Mouse (Mus musculus) right cerebral cortex, postnatal 14 days (tissue): Measurements from ENCODE around the gene P2ry14.
"Not testable (repeated sequence)": the region's sequence is repeated elsewhere in the genome, so short reads cannot be mapped to it uniquely, and the experiment has no call there.

Experiments
- DNase-seq: peaks from one replicate; pipeline ENCODE4 v3.0.0; 2022

Gene P2ry14

DNA sequence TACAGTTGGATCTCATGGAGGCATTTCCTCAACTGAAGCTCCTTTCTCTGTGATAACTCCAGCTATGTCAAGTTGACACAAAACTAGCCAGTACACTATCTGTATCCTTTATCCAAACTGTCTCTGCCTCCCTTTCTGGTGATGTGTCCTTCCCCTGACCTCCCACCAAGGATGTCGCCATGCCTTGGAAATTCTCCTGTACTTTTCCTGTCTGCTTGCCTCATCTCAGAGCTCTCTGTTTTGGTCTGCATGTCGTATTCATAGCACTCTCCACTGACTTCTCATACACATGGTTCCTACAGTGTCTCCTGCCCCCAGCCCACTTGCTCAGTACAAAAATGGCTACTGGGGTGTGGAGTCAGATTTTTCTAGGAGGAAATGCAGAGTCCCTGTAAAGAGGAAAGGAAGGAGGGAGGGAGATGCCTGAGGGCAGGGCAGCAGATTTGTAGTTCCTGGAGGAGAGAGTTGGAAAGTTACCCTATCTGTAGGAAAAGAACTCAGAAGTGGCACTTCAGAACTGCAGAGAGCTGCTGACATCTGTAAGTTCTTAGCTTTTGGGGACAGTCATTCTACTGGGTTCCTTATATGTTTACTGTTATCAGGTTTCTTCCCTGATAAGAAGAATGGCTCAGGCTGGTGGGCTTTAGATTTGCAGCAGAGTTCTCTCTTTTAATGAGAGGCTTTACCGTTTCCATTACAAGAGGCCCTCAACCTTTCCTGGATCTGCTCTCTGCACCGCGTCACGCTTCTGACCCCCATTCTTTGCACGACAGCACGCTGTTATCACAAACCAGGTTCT, 11.7 kb downstream of the P2ry14 start:
- DNase-seq: no peak

DNA sequence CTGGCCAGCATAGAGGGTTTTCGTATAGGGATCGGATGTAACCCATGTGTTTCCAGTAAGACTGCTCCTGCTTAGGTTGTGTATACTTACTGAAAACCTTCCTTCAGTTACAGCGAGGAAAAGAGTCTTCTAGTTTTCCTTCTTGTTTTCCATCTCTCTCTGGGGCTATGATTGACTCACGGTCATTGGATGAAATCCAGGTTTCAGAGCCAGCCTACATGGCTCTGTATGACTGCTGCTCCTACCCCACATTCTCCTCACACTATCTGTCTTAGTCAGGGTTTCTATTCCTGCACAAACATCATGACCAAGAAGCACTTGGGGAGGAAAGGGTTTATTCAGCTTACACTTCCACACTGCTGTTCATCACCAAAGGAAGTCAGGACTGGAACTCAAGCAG, 12.5 kb downstream of the P2ry14 start:
- not testable (repeated sequence) for DNase-seq

DNA sequence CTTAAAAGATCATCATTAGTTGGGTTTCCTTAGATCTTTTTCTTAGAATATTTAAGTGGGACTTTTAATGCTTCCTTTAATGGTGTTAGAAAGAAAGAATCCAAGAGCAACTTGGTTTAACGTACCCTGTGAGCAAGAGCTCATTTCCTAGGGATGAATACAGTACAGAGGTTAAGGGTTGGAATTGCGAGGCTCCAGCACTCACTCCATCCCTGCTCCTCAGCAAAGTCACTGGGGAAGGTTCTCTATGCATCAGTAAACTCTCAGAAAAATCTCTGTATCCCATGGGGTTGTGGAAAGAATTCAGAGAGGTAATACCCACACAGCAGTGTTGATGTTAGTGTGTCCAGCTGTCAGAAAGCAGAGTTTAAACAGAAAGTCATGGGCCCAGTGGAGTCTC, 13.3 kb downstream of the P2ry14 start:
- DNase-seq: no peak

DNA sequence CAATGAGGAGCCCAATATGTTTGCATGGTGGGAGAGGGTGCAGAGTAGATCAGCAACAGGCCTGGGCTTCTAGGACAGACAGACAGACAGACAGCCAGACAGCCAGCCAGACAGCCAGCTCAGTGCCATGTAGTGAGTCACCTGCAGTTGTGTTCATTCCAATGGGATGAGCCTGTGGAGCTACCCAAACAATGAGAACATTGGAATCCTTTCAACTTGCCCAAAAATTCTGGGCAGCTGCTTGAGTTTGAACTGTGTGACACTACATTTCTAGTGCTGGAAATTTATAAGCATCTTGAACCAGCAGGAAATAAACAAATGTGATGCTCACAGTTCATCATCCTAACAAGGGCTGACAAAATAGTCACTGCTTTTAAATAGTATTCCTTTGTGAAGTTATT, 13.8 kb downstream of the P2ry14 start:
- DNase-seq: no peak

DNA sequence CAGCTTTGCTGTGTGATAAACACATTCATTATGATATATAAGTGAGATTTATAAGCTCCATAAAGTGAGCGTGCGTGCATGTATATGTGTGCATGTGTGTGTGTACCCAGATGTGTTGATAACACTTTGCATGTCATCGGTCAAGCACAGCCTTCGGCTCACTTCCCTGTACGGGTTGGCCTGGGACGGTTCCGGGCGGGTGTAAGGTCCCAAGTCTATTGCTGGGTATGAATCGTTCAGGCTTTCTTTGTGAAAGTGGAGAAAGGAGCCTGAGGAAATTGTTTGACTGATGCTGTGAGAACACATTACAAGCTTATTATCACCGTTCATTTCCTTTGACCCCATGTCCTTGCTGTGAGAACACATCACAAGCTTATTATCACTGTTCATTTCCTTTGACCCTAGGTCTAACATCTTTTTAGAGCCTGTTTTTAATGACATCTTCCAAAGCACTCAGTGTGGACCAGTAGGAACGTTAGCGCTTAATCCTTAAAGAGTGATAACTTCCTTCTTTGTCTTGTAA, 14.4 kb downstream of the P2ry14 start:
- DNase-seq: no peak

DNA sequence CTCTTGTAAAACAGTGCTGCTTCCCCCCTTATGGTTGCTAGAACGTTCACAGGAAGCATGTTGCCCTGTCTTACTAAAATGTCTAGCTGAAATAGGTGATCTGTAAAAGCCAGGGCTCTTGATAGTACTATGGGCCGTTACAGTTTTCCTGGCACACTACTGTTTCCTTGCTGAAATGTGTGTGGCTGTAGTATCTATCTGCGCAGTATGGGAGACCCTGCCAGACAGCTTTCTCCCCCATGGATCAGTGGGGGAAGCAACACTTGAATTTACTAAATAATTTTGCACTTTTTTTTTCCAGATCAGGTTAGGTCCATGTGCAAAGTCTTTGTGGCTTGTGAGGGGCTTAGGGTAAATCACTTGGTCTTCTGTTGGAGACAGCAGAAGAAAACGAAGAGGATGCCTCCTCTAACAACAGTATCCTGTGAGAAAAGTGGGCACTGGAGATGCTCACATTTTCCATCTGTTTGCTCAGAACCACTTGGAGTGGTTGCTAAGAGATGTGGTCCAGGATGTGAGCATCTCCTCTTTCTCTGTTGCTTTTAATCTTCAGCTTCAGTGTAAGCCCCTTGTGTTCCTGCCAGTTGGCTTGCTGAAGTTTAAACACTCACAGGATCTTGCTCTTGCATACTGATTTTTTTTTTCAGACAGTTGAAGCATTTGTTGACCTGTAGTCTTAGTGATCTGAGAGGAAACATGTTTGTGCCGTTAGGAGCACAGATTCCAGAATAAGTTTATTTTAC, 17.3 kb downstream of the P2ry14 start:
- no peak for DNase-seq

DNA sequence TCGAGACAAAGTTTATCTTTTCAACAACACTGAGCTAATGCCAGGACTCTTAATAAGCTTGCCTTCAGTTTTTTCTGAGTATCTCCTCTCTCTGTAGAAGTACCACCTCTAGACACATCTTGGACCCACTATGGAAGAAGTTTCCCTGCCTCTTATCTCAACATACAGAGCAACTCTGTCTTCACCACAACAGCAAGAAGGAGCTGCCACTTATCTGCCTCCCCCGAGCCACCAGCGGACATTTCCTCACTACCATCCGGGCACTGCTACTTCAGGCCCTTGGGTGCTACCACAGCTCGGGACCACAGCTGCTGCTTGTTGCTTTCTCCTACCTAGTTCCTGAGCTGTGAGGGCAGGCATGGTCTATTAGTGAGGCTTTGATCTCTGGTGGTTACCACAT, 20.2 kb downstream of the P2ry14 start:
- no peak for DNase-seq

DNA sequence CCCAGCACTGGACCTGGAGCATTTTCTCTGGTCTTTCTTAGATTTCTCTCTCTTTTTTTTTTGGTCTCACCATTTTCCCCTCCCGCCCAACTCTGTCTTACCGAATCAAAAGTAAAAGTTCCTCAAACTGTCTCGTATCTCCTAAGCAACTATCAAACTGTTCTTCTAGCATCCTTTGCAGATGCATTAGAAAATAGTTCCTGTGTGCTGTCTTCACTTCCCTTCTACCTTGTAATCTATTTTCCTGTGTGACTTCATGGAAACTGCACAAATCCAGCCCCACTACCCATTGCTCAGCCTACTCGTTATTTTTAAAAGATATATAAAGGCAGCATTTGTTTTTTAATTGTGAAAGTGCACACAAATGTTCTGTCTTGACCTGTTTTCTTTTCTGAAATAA, 21.5 kb downstream of the P2ry14 start:
- DNase-seq: no peak

DNA sequence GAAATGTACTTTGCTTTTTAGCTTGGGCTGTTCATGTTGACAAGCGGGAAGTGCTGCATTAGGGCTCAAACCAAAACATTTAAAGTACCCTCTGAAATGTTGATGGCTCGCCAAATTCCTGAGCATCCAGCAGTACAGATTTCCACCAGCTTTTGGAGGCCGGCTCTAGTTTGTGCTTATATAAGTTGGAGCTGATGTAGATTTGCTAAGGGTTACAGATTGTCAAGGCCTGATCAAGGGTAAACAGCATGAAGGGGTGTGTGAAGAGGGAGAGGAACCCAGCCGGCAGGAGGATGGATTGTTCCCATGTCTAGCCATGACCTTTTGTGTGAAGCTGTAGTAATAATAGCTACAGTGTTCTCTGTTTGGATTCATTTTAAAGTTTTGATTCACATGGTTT, 22.3 kb downstream of the P2ry14 start:
- no peak for DNase-seq

DNA sequence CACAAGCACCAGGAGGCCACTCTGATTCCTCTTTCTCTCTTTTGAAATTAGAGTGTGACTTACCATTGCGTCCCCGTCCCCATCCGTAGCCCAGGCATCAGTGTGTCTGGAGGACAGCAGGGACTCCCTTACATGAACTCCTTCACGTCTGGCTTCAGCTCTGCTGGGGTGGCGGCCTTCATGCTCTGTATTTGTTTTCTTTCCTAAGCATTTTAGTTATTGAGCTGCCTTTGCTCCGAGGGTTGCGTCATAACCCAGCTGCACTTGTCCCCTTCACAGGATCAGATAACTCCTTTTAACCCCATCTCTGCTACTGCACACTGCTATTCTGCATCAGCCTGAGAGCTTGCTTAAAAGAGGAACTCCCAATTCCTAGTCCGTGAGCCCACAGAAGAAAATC, 23.0 kb downstream of the P2ry14 start:
- DNase-seq: no peak

DNA sequence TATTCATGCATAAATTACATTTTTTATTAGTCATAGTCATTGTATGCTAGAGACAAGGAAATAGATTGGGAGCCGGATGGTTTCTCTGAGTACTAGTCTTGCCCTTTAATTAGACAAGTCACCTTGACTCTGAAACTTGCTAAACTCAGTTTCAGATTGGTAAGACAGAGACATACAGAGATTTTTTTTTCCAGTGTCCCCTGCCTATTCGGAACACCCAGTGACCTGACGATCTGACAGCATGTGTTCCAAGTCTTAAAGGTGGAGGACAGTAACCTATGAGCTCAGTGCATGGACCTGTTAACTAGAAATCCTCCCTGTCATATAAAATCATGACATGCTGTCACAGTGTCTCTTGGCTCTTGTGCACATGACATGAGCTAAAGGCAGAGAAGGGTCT, 23.9 kb downstream of the P2ry14 start:
- DNase-seq: no peak

DNA sequence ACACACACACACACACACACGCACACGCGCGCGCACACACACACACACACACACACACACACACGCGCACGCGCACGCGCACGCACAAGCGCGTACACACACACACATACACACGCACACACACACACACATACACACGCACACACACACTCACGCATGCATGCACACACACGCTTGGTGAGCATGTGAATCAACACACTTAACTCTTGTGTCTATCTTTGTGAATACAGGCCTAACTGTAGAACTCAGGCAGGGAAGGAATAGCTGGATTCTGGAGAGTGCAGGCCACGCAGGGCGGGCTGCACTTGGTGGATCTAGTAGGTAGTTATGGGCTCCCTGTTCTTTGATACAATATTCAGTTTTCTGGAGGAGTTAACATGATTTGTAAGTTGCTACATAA, 24.7 kb downstream of the P2ry14 start:
- DNase-seq: no peak

DNA sequence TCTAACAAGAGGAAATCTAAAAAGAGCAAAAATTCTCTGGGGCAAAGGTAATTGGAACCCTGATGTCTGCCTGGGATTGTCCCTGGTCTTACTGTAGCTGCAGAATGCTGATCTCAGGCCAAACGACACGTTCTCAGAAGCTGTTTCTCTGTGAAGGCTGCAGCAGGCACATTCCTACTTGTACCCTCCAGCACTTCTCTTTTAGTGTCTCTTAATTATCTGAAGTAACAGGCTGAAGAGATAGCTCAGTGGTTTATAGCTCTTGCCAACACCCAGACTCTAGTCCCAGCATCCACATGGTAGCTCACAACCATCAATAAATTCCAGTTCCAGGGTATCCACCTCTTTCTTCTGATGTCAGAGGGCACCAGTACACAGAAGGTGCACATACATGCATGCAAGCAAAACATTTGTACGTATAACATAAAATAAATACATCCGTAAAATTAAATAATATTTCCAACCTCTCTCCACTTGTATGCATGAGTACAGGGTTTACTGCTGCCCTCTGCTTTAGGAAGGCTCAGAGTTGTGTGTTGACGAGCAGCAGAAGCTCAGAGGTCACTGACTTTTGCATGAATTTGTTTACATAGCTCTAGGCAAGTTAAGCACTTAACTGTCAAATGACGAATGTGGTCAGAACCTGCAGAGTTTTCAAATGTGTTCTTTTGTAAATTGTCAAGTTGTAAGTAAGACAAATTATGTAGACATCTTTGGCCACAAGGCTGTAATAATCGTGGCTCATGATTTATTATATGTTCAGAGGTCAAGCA, 27.4 kb downstream of the P2ry14 start:
- no peak for DNase-seq

DNA sequence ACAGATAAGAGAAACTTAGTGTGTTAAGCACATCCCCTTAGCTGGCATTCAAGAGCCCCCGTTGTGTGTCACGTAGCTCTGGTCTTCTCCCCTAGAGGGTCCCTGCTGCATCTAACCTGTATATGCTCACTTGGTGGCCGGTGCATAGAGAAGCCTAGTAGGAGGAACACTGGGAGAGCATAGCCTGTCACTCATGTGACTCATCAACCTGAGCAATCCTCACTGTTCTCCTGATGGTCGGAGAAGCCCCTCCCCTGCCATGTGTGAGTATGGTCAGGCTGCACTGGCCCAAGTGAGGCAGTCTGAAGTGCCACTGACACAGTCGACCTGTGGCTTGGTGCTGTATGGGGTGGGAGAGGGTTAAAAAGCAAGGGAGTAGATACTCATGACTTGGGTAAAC, 28.4 kb downstream of the P2ry14 start:
- DNase-seq: no peak

DNA sequence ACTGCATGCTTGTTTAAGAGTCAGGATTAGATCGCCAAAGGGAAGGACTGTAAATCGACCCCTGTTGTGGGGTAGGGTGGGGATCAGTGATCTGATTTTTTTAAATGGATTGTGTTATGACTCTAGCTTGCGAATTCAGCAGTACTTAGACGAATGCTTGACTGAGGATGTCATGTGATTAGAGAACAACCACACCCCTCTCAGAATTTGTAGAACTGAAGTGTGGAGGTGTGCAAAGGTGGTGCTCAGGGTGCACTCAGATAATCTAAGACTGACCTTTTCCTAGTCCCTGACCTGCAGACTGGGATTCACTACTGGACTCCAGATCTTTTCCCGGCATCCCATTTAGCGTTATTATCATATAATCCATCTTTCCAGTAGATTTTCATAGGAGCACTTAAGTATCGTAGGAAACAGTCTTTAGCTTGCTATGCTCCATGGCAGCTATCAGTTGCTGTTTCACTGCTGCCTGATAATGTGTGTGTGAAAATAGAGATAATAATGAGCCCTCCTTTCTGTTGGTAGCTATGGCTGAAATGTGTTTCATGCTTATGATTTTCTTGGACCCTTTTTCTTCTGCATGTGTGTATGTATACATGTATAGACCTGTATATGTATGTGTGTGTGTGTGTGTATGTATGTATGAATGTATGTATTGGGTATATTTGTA, 31.5 kb downstream of the P2ry14 start:
- DNase-seq: no peak

DNA sequence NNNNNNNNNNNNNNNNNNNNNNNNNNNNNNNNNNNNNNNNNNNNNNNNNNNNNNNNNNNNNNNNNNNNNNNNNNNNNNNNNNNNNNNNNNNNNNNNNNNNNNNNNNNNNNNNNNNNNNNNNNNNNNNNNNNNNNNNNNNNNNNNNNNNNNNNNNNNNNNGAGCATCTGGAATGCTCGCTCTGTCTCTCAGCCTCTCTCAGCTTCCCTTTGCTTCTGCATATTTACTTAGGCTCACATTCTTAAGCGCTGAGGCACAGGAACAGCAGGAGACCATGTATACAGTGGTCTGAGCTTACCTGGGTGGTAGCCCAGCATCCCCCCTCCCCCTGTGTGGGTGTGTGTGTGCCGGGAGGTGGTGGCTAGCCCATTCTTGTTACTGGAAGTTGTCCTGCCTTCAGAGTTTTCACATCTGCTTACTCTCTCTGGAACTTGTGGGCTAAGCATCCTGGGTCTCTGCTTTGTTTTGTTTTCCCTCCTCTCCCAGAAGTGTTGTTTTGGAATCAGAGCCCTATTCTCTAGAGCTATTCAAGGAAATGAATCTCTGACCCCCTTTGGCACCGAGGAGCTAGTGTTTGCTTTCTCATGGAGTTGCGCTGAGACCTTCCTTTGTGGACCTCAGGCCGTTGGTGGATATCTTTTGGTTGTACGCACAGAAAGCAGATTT, 32.2 kb downstream of the P2ry14 start:
- DNase-seq: no peak

DNA sequence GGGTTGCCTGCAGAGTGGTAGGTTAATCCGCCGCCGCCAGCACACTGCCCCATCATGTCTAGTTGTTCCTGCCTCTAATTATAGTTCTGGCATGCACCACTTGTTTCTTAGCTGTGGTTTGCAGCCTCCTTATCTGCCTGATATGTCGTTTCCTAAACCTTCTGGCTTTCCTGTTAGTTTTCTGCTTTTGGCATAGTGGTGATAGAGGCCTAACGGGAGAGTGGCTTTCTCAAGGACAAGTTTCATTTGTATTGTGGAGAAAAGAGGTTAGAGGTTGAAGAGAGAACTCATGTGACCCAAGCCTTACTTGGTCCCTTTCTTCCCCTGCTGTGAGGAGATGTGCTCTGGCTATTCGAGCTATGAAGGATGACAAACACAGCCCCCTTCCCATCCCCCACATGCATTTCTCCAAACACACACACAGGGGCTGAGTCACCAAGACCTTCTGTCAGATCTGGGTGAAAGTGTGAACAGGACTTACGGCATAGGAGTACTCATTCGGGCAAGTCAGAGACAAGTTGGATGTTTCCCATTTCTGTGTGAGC, 39.4 kb downstream of the P2ry14 start:
- no peak for DNase-seq

DNA sequence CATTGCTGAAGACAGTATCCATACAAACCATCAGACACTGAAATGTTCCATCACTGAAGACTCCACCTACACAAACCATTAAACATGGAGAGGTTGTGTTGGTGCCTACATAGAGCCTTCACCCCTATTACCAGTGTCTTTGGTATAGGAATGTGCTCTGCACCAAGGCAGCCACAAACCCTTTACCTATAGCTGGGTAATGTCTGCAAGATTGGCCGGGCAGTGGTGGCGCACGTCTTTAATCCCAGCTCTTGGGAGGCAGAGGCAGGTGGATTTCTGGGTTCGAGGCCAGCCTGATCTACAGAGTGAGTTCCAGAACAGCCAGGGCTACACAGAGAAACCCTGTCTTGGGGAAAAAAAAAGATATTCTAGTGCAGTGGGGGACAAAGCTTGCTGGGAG, 40.1 kb downstream of the P2ry14 start:
- not testable (repeated sequence) for DNase-seq

DNA sequence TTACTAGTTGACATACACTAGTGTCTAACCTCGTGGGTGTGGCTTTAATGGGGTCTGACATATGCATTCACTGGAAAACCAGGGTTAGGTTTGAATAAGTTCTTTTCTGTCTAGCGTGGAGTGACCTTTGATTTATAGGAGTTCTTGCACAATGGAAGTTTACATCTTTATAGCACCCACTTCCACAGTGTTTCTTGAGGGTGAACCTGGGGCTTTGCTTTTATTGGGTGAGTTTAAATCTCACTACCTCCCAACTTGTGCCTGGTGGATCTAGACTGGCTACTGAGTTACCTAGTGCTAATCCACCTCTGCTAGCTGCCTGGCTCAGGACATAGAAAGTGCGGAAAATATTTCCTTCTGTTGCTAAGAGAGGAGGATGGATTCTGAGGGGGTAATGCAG, 41.5 kb downstream of the P2ry14 start:
- no peak for DNase-seq

DNA sequence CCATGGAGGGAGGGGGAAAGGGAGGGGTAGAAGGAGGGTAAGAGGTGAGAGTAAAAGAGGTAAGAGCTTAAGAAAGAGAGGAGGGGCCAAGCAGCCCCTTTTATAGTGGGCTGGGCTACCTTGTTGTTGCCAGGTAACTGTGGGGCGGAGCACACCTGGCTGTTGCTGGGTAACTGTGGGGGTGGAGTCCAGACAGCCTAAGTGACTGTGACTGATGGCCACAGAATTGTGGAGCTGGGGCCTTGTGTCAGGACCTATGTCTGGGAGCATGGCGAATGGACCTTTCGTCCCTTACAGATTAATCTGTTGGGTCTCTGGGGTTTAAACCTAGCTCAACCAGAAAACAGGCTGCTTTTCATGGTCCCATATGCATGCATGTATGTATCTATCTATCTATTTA, 43.6 kb downstream of the P2ry14 start:
- not testable (repeated sequence) for DNase-seq

DNA sequence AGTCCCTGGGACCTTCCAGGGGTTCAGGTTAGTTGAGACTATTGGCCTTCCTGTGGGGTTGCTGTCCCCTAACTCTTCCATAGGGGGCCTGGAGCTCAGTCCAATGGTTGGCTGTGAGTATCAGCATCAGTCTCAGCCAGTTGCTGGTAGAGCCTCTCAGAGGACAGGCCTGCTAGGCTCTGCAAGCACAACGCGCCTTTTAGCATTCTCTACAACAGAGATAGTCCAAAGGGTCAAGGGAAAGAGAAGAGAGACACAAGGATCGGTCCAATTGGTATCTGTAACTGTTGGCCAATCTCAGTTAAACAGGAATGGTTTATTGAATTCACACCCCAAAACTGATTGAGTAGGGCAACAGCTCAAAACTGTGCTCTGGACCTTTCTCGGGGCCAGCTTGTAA, 46.0 kb downstream of the P2ry14 start:
- DNase-seq: no peak

DNA sequence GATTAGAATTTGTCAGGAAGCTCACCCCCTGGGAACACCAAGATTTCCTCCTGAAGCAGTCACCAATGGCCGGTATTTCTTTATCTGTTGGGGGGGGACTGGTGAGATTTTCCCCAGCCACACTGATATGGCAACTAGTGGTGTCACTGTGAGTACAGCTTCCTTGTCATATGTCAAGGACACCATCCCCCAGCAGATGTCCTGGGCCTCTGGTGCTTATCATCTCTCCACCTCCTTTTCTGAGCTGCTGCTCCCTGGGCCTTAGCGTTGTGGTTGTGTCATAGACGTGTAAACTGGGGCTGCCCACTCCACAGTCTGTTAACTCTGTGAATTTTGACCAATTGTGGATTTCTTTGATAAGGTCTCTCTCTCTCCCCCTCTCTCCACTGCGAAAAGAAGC, 49.0 kb downstream of the P2ry14 start:
- no peak for DNase-seq
